Mouse (Mus musculus) left cerebral cortex, postnatal 4 days (tissue): ENCODE measurements at regions not wholly inside any gene's neighbourhood (a gene's known extent, or its start where the extent isn't known, plus 50 kb on each side); places are given as distances from the start of the nearest gene placed in this dataset.

Source experiments
- DNase-seq: peaks from one replicate; pipeline ENCODE4 v3.0.0-alpha.2; 2022
- intact Hi-C: fragments of 180-260 bp; cut with DNase I; formaldehyde crosslinking; loops from one replicate; pipeline ENCODE4 v1.15.1; 2025

- intact Hi-C loops, result no loop called here
- DNase-seq, result no peak
These were observed 439.4 kb downstream of the Rps24 start for GRCm38 (mm10) chr14:24926086-24927048.

GRCm38 (mm10) chr14:24928726-24929125 lies 441.8 kb downstream of the Rps24 start:
- intact Hi-C loops, result no loop called here
- DNase-seq, result no peak

- DNase-seq, result no peak
- intact Hi-C loops, result no loop called here
These were observed 443.3 kb downstream of the Rps24 start for GRCm38 (mm10) chr14:24930251-24930650.

- intact Hi-C loops, result no loop called here
- no peak for DNase-seq
These were observed 451.0 kb downstream of the Rps24 start for GRCm38 (mm10) chr14:24937876-24938275.

- intact Hi-C loops, result no loop called here
- no peak for DNase-seq
These were observed 452.1 kb downstream of the Rps24 start for GRCm38 (mm10) chr14:24939068-24939467.

GRCm38 (mm10) chr14:24939476-24940200 lies 452.7 kb downstream of the Rps24 start:
- intact Hi-C loops, result loop anchor here (10.0 kb wide), 1 partner anchor 45 kb away; no protein-coding TSS in a partner anchor
- DNase-seq, result peak; percentile 95

GRCm38 (mm10) chr14:24945716-24946115 lies 458.8 kb downstream of the Rps24 start:
- intact Hi-C loops, result loop anchor here (10.0 kb wide), 1 partner anchor 51 kb away; no protein-coding TSS in a partner anchor
- DNase-seq, result no peak

- intact Hi-C loops, result loop anchor here (10.0 kb wide), 1 partner anchor 52 kb away; no protein-coding TSS in a partner anchor
These were observed 460.2 kb downstream of the Rps24 start for GRCm38 (mm10) chr14:24947084-24947483.

GRCm38 (mm10) chr14:24955891-24956410 lies 469.0 kb downstream of the Rps24 start:
- DNase-seq, result no peak
- intact Hi-C loops, result no loop called here

More at GRCm38 (mm10) chr14:24947084-24947483, 460.2 kb downstream of the Rps24 start:
- DNase-seq, result no peak

- DNase-seq, result no peak
- intact Hi-C loops, result no loop called here
These were observed 469.7 kb downstream of the Rps24 start for GRCm38 (mm10) chr14:24956528-24957210.

GRCm38 (mm10) chr14:24957392-24957791 lies 470.5 kb downstream of the Rps24 start:
- intact Hi-C loops, result no loop called here
- DNase-seq, result no peak

GRCm38 (mm10) chr14:24958821-24959220 lies 471.9 kb downstream of the Rps24 start:
- DNase-seq, result no peak
- intact Hi-C loops, result no loop called here

GRCm38 (mm10) chr14:24959401-24959800 lies 472.5 kb downstream of the Rps24 start:
- intact Hi-C loops, result no loop called here
- DNase-seq, result no peak

GRCm38 (mm10) chr14:24960082-24960482 lies 473.2 kb downstream of the Rps24 start:
- peak; percentile 95 for DNase-seq
- intact Hi-C loops, result no loop called here

- intact Hi-C loops, result no loop called here
- DNase-seq, result peak; percentile 59
These were observed 473.9 kb downstream of the Rps24 start for GRCm38 (mm10) chr14:24960875-24961274.

- no peak for DNase-seq
- intact Hi-C loops, result no loop called here
These were observed 474.8 kb downstream of the Rps24 start for GRCm38 (mm10) chr14:24961721-24962120.

GRCm38 (mm10) chr14:24969584-24969983 lies 482.7 kb downstream of the Rps24 start:
- no peak for DNase-seq
- intact Hi-C loops, result no loop called here

- intact Hi-C loops, result no loop called here
- no peak for DNase-seq
These were observed 485.4 kb downstream of the Rps24 start for GRCm38 (mm10) chr14:24972357-24972756.

- peak; percentile 73 for DNase-seq
- intact Hi-C loops, result no loop called here
These were observed 485.9 kb upstream of the Zmiz1 start for GRCm38 (mm10) chr14:24973039-24973438.

- peak; percentile 69 for DNase-seq
These were observed 485.4 kb upstream of the Zmiz1 start for GRCm38 (mm10) chr14:24973591-24973990.

GRCm38 (mm10) chr14:24982489-24982888 lies 476.5 kb upstream of the Zmiz1 start:
- no peak for DNase-seq
- intact Hi-C loops, result no loop called here

More at GRCm38 (mm10) chr14:24973591-24973990, 485.4 kb upstream of the Zmiz1 start:
- intact Hi-C loops, result no loop called here
